Comparison of ENCODE assay signal across 9 mouse cellular contexts in the genomic region with DNA sequence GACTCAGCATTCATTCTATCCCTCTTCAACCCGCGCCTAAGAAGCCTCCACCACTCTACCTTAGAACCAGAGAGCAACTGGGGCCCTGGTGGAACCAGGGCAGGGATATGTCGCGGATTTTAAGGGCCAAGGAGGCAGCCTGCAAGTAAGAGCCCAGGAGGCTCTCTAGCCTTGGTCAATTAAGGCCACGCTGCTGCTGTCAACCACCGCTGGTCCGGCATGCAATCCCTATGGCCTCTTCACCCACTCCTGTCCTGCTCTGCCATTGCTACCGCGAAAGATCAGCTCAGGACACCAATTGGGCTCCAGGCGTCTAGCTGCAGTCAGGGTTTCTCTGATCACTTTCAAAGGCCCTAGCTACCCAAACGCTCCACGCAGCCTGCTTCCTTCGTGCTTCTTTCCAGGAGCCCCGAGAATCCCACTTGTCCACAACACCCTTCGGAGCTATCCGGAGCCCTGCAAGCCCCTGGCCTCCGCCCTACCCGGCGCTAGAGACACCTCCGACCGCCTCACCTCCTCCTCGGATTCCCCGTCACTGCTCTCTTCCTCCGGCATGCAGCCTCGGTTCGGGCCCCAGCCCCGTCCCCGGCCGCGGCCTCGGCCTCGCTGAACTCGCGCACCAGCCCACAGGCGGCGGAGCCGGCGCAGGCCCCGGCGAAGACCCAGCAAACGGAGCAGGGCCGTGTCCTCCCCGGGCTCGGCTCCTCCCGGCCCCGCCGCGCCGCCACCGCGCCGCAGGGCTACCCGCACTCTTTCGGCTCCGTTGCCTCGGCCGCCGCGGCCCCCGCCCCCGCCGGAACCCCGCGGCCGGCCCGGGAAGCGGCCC. TPM values are rescaled to one million over a fixed set of nuclear protein-coding genes. Genes with fewer than 3 reads are reported as not detected.
DNase-seq lines count a peak whose midpoint lies in the region; ATAC-seq and TF ChIP-seq lines count a peak whose summit lies in the region.
"Had no signal": no experiment of that assay in that cellular context is flagged by ENCODE, and none has a peak within 500 bp of the region (broad histone marks: within the 10 kb centered on the region; RNA-seq: fewer than 3 reads in every experiment).

No protein-coding gene starts in this region.

- ATAC-seq in liver, embryonic 14.5 days (ENCODE audit: insufficient read depth) = peak; percentile 32
- peak; percentile 43 for ATAC-seq in neural tube, embryonic 15.5 days (ENCODE audit: low FRiP score)
- no peak for ATAC-seq in megakaryocyte progenitor cell, adult 5-6 weeks (replicated peaks; ENCODE audit: poor library complexity)

- no peaks in the 10 kb centered on the region for H3K9me3 ChIP-seq in liver, embryonic 14.5 days (ENCODE audit: control insufficient read depth, low read length)
- H3K9me3 ChIP-seq in neural tube, embryonic 15.5 days (replicated peaks) = no peaks in the 10 kb centered on the region

- TF ChIP-seq EP300 in liver, embryonic 14.5 days (IDR thresholded peaks at IDR 0.05; ENCODE audit: low read depth) = no peak

- peaks cover 4 to 10% of the 10 kb centered on the region in 2 experiments for H3K4me1 ChIP-seq in liver, embryonic 14.5 days (replicated peaks; ENCODE audit: control insufficient read depth in 2 of 2, insufficient read depth in 2 of 2, low read length in 1 of 2)
- H3K4me1 ChIP-seq in neural tube, embryonic 15.5 days = peaks cover 23% of the 10 kb centered on the region

- peak overlapping the region; percentile 90 for H3K4me2 ChIP-seq in liver, embryonic 14.5 days (ENCODE audit: low read depth)
- H3K4me2 ChIP-seq in neural tube, embryonic 15.5 days = peak overlapping the region; percentile 90

- H3K9ac ChIP-seq in liver, embryonic 14.5 days (replicated peaks) = peak overlapping the region; percentile 98
- peak overlapping the region; percentile 96 for H3K9ac ChIP-seq in neural tube, embryonic 15.5 days (replicated peaks)

- peak overlapping the region; percentile 82 to 94 for H3K4me3 ChIP-seq in liver, embryonic 14.5 days (ENCODE audit: insufficient read depth in 1 of 2, low read depth in 2 of 2, low read length in 2 of 2)
- H3K4me3 ChIP-seq in neural tube, embryonic 15.5 days (replicated peaks) = peak overlapping the region; percentile 91

- WGBS in liver, embryonic 14.5 days (ENCODE audit: insufficient replicate concordance) = under 1% methylated on average over 60 of the region's 67 CpGs
- WGBS in neural tube, embryonic 15.5 days = under 1% methylated on average over 66 of the region's 67 CpGs

- peaks cover 23% of the 10 kb centered on the region for H3K36me3 ChIP-seq in liver, embryonic 14.5 days (replicated peaks; ENCODE audit: control insufficient read depth, insufficient read depth, low read depth)
- peaks cover 33% of the 10 kb centered on the region for H3K36me3 ChIP-seq in neural tube, embryonic 15.5 days

- peak; percentile 36 to 38 for DNase-seq in urinary bladder, postnatal 36 days (ENCODE audit: low spot score in 2 of 2)
- DNase-seq in urinary bladder, postnatal 4 days (ENCODE audit: low spot score in 2 of 2) = no peak
- DNase-seq in c-Kit-positive CD71-positive TER-119-negative erythroid progenitor cells, embryonic 14.5 days (ENCODE audit: low read depth) = peak; percentile 23
- peak; percentile 42 to 46 for DNase-seq in gastrocnemius, adult 8-10 months (ENCODE audit: low spot score in 2 of 2)
- peak; percentile 42 to 48 for DNase-seq in kidney, adult 8-10 months
- peak in 1 of 3 experiments; percentile 16 for DNase-seq in liver, embryonic 14.5 days (ENCODE audit: low read depth in 3 of 3, low spot score in 3 of 3)

- TF ChIP-seq CTCF in liver, embryonic 14.5 days (IDR thresholded peaks at IDR 0.05; ENCODE audit: low read depth) = no peak

- no peaks in the 10 kb centered on the region for H3K27me3 ChIP-seq in liver, embryonic 14.5 days (ENCODE audit: control insufficient read depth, insufficient read depth, low read length)
- no peaks in the 10 kb centered on the region for H3K27me3 ChIP-seq in neural tube, embryonic 15.5 days (replicated peaks)

- H3K27ac ChIP-seq in liver, embryonic 14.5 days = peak overlapping the region; percentile 67
- H3K27ac ChIP-seq in neural tube, embryonic 15.5 days (replicated peaks) = peak overlapping the region; percentile 94

RNA-seq across cellular contexts. Expression of a gene that starts 0.5 kb away (rescaled TPM):
- total RNA-seq in gastrocnemius, adult 8-10 months (2022) = 10 to 100 TPM; 10.9 to 15.2 (median 13.0) TPM
- polyA plus RNA-seq in liver, embryonic 14.5 days (2012; rRNA removed) = 10.4 and 12.7 TPM in 2 replicates
- polyA plus RNA-seq in liver, embryonic 14.5 days (2014; fragmentation: Nextera tagmentation; extraction: Ambion mirVana) = 3.4 and 4.2 TPM in 2 replicates
- 8.5 and 8.8 TPM in 2 replicates for polyA plus RNA-seq in neural tube, embryonic 15.5 days (2015; fragmentation: Nextera tagmentation; extraction: Ambion mirVana)
- 72.2 and 99.8 TPM in 2 replicates for total RNA-seq in megakaryocyte progenitor cell, adult 5-6 weeks (2015)
- 11.7 and 14.5 TPM in 2 replicates for total RNA-seq in megakaryocyte progenitor cell, adult 5-6 weeks (2017)

RNA-seq across cellular contexts. Expression of a gene that starts 10.7 kb away (rescaled TPM):
- not detected for total RNA-seq in gastrocnemius, adult 8-10 months (2022)
- 0.04 and 0.06 TPM in 2 replicates for polyA plus RNA-seq in liver, embryonic 14.5 days (2012; rRNA removed)
- 0.20 TPM in 1 of 2 replicates, not detected in the other for polyA plus RNA-seq in liver, embryonic 14.5 days (2014; fragmentation: Nextera tagmentation; extraction: Ambion mirVana)
- 0.37 and 0.44 TPM in 2 replicates for polyA plus RNA-seq in neural tube, embryonic 15.5 days (2015; fragmentation: Nextera tagmentation; extraction: Ambion mirVana)
- total RNA-seq in megakaryocyte progenitor cell, adult 5-6 weeks (2015) = not detected in 2 replicates
- not detected in 2 replicates for total RNA-seq in megakaryocyte progenitor cell, adult 5-6 weeks (2017)
- polyA plus RNA-seq: frontal cortex, adult 2 months had no signal

RNA-seq across cellular contexts. Expression of a gene that starts 22.8 kb away (rescaled TPM):
- under 1 TPM; 0.31 to 0.85 (median 0.65) TPM for total RNA-seq in gastrocnemius, adult 8-10 months (2022)
- 1.5 and 1.8 TPM in 2 replicates for polyA plus RNA-seq in liver, embryonic 14.5 days (2012; rRNA removed)
- 0.53 and 1.2 TPM in 2 replicates for polyA plus RNA-seq in liver, embryonic 14.5 days (2014; fragmentation: Nextera tagmentation; extraction: Ambion mirVana)
- polyA plus RNA-seq in neural tube, embryonic 15.5 days (2015; fragmentation: Nextera tagmentation; extraction: Ambion mirVana) = 4.1 and 4.7 TPM in 2 replicates
- total RNA-seq in megakaryocyte progenitor cell, adult 5-6 weeks (2015) = 7.2 and 9.2 TPM in 2 replicates
- total RNA-seq in megakaryocyte progenitor cell, adult 5-6 weeks (2017) = not detected in 2 replicates

RNA-seq across cellular contexts. Expression of a gene that starts 24.6 kb away (rescaled TPM):
- total RNA-seq in gastrocnemius, adult 8-10 months (2022) = under 1 TPM in 1 of 4 experiments, not detected in 3; 0.20 TPM
- polyA plus RNA-seq in liver, embryonic 14.5 days (2012; rRNA removed) = 0.29 and 0.67 TPM in 2 replicates
- polyA plus RNA-seq in liver, embryonic 14.5 days (2014; fragmentation: Nextera tagmentation; extraction: Ambion mirVana) = not detected in 2 replicates
- polyA plus RNA-seq in neural tube, embryonic 15.5 days (2015; fragmentation: Nextera tagmentation; extraction: Ambion mirVana) = 0.87 and 2.3 TPM in 2 replicates
- total RNA-seq in megakaryocyte progenitor cell, adult 5-6 weeks (2015) = 0.61 and 1.3 TPM in 2 replicates
- total RNA-seq in megakaryocyte progenitor cell, adult 5-6 weeks (2017) = 0.14 TPM in 1 of 2 replicates, not detected in the other

RNA-seq across cellular contexts. Expression of a gene that starts 24.6 kb away (rescaled TPM):
- total RNA-seq in gastrocnemius, adult 8-10 months (2022) = 100 to 1,000 TPM; 140 to 149 (median 146) TPM
- 55.8 and 63.5 TPM in 2 replicates for polyA plus RNA-seq in liver, embryonic 14.5 days (2012; rRNA removed)
- polyA plus RNA-seq in liver, embryonic 14.5 days (2014; fragmentation: Nextera tagmentation; extraction: Ambion mirVana) = 59.1 and 64.6 TPM in 2 replicates
- 136 and 139 TPM in 2 replicates for polyA plus RNA-seq in neural tube, embryonic 15.5 days (2015; fragmentation: Nextera tagmentation; extraction: Ambion mirVana)
- 181 and 202 TPM in 2 replicates for total RNA-seq in megakaryocyte progenitor cell, adult 5-6 weeks (2015)
- total RNA-seq in megakaryocyte progenitor cell, adult 5-6 weeks (2017) = 150 and 154 TPM in 2 replicates

Comparison
In these comparisons a context has a peak if more than half of its experiments do, and no peak if none do; other contexts are left out.
1. DNase-seq: peak in urinary bladder, postnatal 36 days (2 of 2), c-Kit-positive CD71-positive TER-119-negative erythroid progenitor cells, embryonic 14.5 days (single experiment), gastrocnemius, adult 8-10 months (2 of 2) and kidney, adult 8-10 months (2 of 2); none in urinary bladder, postnatal 4 days (0 of 2).